Mouse (Mus musculus) small intestine, adult 2 months (tissue): ENCODE measurements around the gene Hipk4. TPM values are rescaled to one million over a fixed set of nuclear protein-coding genes. Genes with fewer than 3 reads are reported as not detected.
A peak's percentile ranks its signal among the peaks of the same experiment; 100 is the strongest.
"Not testable (repeated sequence)": the region's sequence is repeated elsewhere in the genome, so short reads cannot be mapped to it uniquely, and the experiment has no call there.

Source experiments
- H3K27ac ChIP-seq: fragments of 200-500 bp; 2 replicates; pipeline ENCODE4 v1.5.1; 2012; ENCODE audit warnings: low read depth, low read length, control low read depth, inconsistent platforms; ENCODE audit not compliant: insufficient read depth
- H3K27me3 ChIP-seq: fragments of 200-500 bp; 2 replicates; pipeline ENCODE4 v1.6.1; 2012; ENCODE audit warnings: mild to moderate bottlenecking, moderate library complexity, low read length, inconsistent platforms; ENCODE audit not compliant: control insufficient read depth, insufficient read depth
- H3K36me3 ChIP-seq: fragments of 200-500 bp; 2 replicates; pipeline ENCODE4 v1.6.1; 2012; ENCODE audit warnings: mild to moderate bottlenecking, low read length, control low read depth, inconsistent platforms; ENCODE audit not compliant: control insufficient read depth, insufficient read depth
- H3K4me1 ChIP-seq: fragments of 200-500 bp; 2 replicates; pipeline ENCODE4 v1.6.1; 2012; ENCODE audit warnings: low read length, inconsistent platforms, mixed read lengths; ENCODE audit not compliant: control insufficient read depth, insufficient read depth, insufficient read length
- H3K4me3 ChIP-seq: fragments of 200-500 bp; 2 replicates; pipeline ENCODE4 v1.5.1; 2012; ENCODE audit warnings: low read depth, mild to moderate bottlenecking, control low read depth, inconsistent platforms, low read length, moderate library complexity
- CTCF ChIP-seq: fragments of 200-500 bp; IDR thresholded peaks from 2 replicates; pipeline ENCODE4 v1.5.1; 2012; ENCODE audit warnings: low read depth, mild to moderate bottlenecking, control low read depth, inconsistent platforms, low read length, moderate library complexity, mixed read lengths; ENCODE audit not compliant: insufficient replicate concordance, insufficient read length; ENCODE audit errors: extremely low read depth
- POLR2A ChIP-seq: fragments of 200-500 bp; IDR thresholded peaks from 2 replicates; pipeline ENCODE4 v1.6.1; 2012; ENCODE audit warnings: low read depth, mild to moderate bottlenecking, control low read depth, inconsistent platforms, low read length, moderate library complexity
- WGBS: fragments of 180-500 bp; shearing (Covaris S2); methylation state at CpG from one replicate; pipeline ENCODE4 v1.1.7; 2018; 5-methylcytosine and 5-hydroxymethylcytosine counted together
- polyA plus RNA-seq: library from polyadenylated mRNA; depleted of rRNA; stranded (reverse); fragments of >200 nt; gene quantifications from 2 replicates; pipeline ENCODE4 v1.2.3, GENCODE M21; 2012

Gene Hipk4
- polyA plus RNA-seq, 1 experiment, result 0.72 TPM

- H3K4me3 ChIP-seq, result no peak overlapping the region
- H3K27ac ChIP-seq, result 0 out of 2 replicates have a peak overlapping the region, but pooled peaks have one; percentile 86
- 91% methylated on average over 25 of the region's 25 CpGs for WGBS
- no peaks in the 10 kb centered on the region for H3K27me3 ChIP-seq
- TF ChIP-seq POLR2A (no peak), CTCF (no peak)
- H3K36me3 ChIP-seq, result peaks cover 12% of the 10 kb centered on the region
- peaks cover 31% of the 10 kb centered on the region for H3K4me1 ChIP-seq
Observed at GRCm38 (mm10) chr7:27489270-27489869, 33.7 kb upstream of the Hipk4 start.

DNA sequence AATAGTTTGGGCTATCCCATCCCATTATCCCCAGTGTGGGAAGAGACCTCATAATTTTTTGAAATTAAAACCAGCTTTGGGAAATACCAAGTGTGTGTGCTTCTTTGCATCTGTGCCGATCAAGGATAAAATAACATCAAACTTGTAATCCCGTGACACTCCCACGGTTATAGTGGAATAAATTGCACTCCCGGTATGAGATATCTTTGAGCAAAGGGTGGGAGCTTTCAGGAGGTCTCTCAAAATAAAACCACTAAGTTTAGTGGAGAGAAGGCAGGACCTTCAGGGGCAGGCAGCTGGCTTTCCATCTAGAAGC lies 32.9 kb upstream of the Hipk4 start:
- H3K36me3 ChIP-seq, result peaks cover 12% of the 10 kb centered on the region
- 18% methylated on average over 4 of the region's 4 CpGs for WGBS
- TF ChIP-seq POLR2A, result no peak
- TF ChIP-seq CTCF, result no peak
- H3K4me1 ChIP-seq, result peaks cover 31% of the 10 kb centered on the region
- H3K27me3 ChIP-seq, result no peaks in the 10 kb centered on the region
- peak overlapping the region; percentile 62 for H3K4me3 ChIP-seq
- H3K27ac ChIP-seq, result peak overlapping the region; percentile 86

- TF ChIP-seq CTCF, result peak; percentile 94
- no peak; the same call in 1 of the 2 replicates for TF ChIP-seq POLR2A
- Histone ChIP-seq H3K4me1 (peaks cover 31% of the 10 kb centered on the region), H3K27me3 (no peaks in the 10 kb centered on the region), H3K27ac (peak overlapping the region; percentile 86), H3K36me3 (peaks cover 12% of the 10 kb centered on the region), H3K4me3 (peak overlapping the region; percentile 62)
- WGBS, result 2% methylated on average over 32 of the region's 33 CpGs
Observed at GRCm38 (mm10) chr7:27490543-27491329, 32.3 kb upstream of the Hipk4 start.

GRCm38 (mm10) chr7:27491856-27492255 lies 31.2 kb upstream of the Hipk4 start:
- H3K4me3 ChIP-seq, result no peak overlapping the region
- no peak for TF ChIP-seq CTCF
- TF ChIP-seq POLR2A, result no peak
- peaks cover 31% of the 10 kb centered on the region for H3K4me1 ChIP-seq
- peak overlapping the region; percentile 36 for H3K27ac ChIP-seq
- H3K36me3 ChIP-seq, result peaks cover 12% of the 10 kb centered on the region
- 59% methylated on average over 7 of the region's 7 CpGs for WGBS
- no peaks in the 10 kb centered on the region for H3K27me3 ChIP-seq

DNA sequence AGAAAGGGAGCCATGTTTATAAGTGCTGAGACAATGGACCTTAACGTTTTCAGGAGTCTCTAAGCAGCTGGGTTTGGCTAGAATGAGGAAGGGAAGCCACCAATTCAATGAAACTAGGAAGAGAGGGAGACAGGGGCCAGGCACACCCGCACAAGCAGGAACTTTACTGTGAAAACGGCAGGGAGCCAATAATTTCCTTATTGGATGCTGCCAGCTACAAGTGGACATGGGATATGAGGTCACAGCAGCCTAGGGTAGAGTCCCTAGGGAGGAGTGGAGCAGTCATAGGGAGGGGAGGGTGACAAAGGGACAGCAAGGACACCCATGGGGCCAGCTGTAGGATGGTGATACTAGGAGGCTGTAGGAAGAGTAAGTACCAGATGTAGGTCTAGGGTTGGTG lies 30.0 kb upstream of the Hipk4 start:
- Histone ChIP-seq H3K36me3 (peaks cover 12% of the 10 kb centered on the region), H3K4me1 (peaks cover 31% of the 10 kb centered on the region), H3K27ac (no peak overlapping the region), H3K27me3 (no peaks in the 10 kb centered on the region), H3K4me3 (no peak overlapping the region)
- 12% methylated on average over 3 of the region's 3 CpGs for WGBS
- TF ChIP-seq CTCF (no peak), POLR2A (no peak)

- 76% methylated on average over 5 of the region's 5 CpGs for WGBS
Observed at GRCm38 (mm10) chr7:27493450-27493849, 29.6 kb upstream of the Hipk4 start.

GRCm38 (mm10) chr7:27494659-27495367 lies 28.3 kb upstream of the Hipk4 start:
- not testable (repeated sequence) for H3K36me3 ChIP-seq, H3K4me3 ChIP-seq, H3K27ac ChIP-seq, H3K27me3 ChIP-seq
- H3K4me1 ChIP-seq, result peaks cover 21% of the 10 kb centered on the region
- WGBS, result 86% methylated on average over 9 of the region's 9 CpGs

More at GRCm38 (mm10) chr7:27493450-27493849, 29.6 kb upstream of the Hipk4 start:
- Histone ChIP-seq H3K36me3 (peaks cover 12% of the 10 kb centered on the region), H3K4me1 (peaks cover 28% of the 10 kb centered on the region), H3K4me3 (no peak overlapping the region), H3K27me3 (no peaks in the 10 kb centered on the region), H3K27ac (no peak overlapping the region)
- TF ChIP-seq POLR2A (no peak), CTCF (no peak)
